Mouse (Mus musculus) lung, adult 2 months (tissue): ENCODE measurements around the gene Blnk. TPM values are rescaled to one million over a fixed set of nuclear protein-coding genes. Genes with fewer than 3 reads are reported as not detected.

Experiments used
- DNase-seq: peaks from one replicate; pipeline ENCODE4 v3.0.0; 2022
- H3K4me1 ChIP-seq: fragments of 200-500 bp; 2 replicates; pipeline ENCODE4 v1.6.1; 2011; ENCODE audit warnings: low read length; ENCODE audit not compliant: control insufficient read depth, insufficient read depth
- H3K4me3 ChIP-seq: fragments of 200-500 bp; replicated peaks from 2 replicates; pipeline ENCODE3; 2011; ENCODE audit warnings: low read depth, mild to moderate bottlenecking, control low read depth, low read length; ENCODE audit errors: extremely low read depth
- CTCF ChIP-seq: fragments of 200-500 bp; IDR thresholded peaks from 2 replicates; pipeline ENCODE4 v1.5.1; 2011; ENCODE audit warnings: mild to moderate bottlenecking, low read length, control low read depth; ENCODE audit not compliant: insufficient read depth
- POLR2A ChIP-seq: fragments of 200-500 bp; IDR thresholded peaks from 2 replicates; pipeline ENCODE4 v1.6.1; 2011; ENCODE audit warnings: low read depth, mild to moderate bottlenecking, control low read depth, low read length, borderline replicate concordance; ENCODE audit errors: extremely low read depth
- WGBS: fragments of 180-500 bp; shearing (Covaris S2); methylation state at CpG from one replicate; pipeline ENCODE4 v1.1.7; 2018; 5-methylcytosine and 5-hydroxymethylcytosine counted together
- polyA plus RNA-seq: library from polyadenylated mRNA; depleted of rRNA; stranded (reverse); fragments of >200 nt; gene quantifications from 2 replicates; pipeline ENCODE4 v1.2.3, GENCODE M21; 2012

Blnk gene
- polyA plus RNA-seq, 1 experiment, result 5.7 TPM

DNA sequence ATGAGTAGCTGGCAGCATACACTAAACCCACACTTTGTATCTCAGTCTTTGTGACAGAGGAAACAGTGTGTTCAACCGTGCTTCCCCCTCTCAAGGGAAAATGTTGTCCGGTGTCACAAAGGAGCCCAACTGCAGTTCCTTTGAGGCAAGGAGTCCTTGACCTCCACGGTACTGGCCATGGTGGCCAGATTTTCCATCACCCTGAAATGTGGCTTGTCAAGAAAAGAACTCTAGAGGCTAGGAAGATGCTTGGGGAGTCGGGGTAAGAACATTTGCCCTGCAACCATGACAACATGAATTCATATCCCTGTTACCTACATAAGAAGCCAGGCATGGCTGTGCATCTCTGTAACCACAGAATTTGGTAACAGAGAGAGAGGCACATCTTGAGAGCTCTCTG lies 24.0 kb downstream of the Blnk start:
- WGBS, result 59% methylated on average over 4 of the region's 4 CpGs

DNA sequence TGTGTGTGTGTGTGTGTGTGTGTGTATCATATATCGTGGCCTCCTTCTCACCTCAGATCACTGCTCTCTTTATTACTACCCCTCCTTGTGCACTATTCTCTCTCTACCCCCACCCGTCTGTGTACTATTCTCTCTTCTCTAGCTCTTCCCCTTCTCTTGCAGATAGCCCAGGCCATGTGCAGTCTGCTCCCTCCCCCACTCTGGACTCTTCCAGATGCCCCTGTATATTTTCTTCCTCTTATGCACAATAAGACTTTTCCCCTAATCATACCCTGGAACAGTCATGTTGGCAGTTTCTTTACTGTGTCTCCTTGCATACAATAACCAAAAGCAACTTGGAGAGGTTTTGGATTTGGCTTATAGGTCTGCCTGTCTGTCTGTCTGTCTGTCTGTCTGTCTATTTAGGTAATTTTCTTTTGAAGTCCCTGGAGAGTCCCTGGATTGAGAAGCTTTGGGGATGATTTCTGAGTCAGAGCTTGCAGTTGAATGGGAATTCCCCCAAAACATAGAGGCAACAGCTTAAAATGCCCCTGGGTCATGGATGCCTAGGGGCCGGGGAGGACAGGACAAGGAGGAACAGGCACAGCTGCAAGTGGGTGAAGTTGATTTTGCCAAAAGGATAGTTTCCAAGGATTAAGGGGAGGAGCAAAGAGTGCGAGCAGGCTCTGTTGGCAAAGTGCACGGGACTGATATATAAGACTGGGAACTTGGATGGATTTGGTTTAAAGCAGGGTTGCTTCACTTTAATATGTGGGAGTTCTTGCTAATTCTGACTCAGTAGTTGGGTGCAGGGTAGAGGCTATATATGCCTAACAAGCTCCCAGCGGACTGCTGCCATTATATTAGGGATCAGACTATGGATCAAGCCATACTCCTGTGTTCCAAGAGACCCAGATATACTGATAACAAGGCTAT lies 29.1 kb downstream of the Blnk start:
- 71% methylated on average over 6 of the region's 6 CpGs for WGBS
- DNase-seq, result no peak
- no peak overlapping the region for H3K4me3 ChIP-seq
- H3K4me1 ChIP-seq, result no peaks in the 10 kb centered on the region
- TF ChIP-seq CTCF, result no peak
- TF ChIP-seq POLR2A, result no peak

More for the DNA sequence above, 24.0 kb downstream of the Blnk start:
- TF ChIP-seq POLR2A (no peak), CTCF (no peak)
- DNase-seq, result no peak
- no peaks in the 10 kb centered on the region for H3K4me1 ChIP-seq
- no peak overlapping the region for H3K4me3 ChIP-seq

GRCm38 (mm10) chr19:40964367-40964891 lies 29.9 kb downstream of the Blnk start:
- no peak for DNase-seq
- TF ChIP-seq POLR2A, result no peak
- no peak for TF ChIP-seq CTCF
- 64% methylated on average over 3 of the region's 3 CpGs for WGBS
- Histone ChIP-seq H3K4me3 (no peak overlapping the region), H3K4me1 (no peaks in the 10 kb centered on the region)

DNA sequence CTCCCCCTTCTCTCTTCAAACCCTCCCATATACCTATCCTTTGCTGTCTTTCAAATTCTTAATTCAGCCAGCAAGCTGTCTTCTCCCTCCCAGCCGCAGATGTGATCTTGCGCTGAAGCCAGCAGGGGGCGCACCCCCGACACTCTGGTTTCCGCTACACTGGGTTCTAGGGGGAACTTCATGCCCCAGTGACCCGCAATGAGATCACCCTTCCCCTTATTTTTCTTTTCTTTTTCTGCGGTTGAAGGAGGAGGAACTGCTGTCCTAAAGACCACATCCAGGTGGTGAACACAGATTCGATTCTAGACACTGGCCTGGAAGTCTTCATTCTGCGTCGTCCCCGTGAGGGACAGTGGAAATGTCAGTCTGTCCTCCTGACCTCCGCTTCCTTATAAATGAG lies 31.3 kb downstream of the Blnk start:
- TF ChIP-seq POLR2A, result no peak
- TF ChIP-seq CTCF, result peak; percentile 53

GRCm38 (mm10) chr19:40958981-40959380 lies 35.4 kb downstream of the Blnk start:
- Histone ChIP-seq H3K4me1 (no peaks in the 10 kb centered on the region), H3K4me3 (no peak overlapping the region)
- 60% methylated on average over 1 of the region's 1 CpGs for WGBS
- TF ChIP-seq POLR2A, result no peak
- no peak for TF ChIP-seq CTCF
- DNase-seq, result no peak

More for the DNA sequence above, 31.3 kb downstream of the Blnk start:
- DNase-seq, result peak; percentile 42
- 47% methylated on average over 12 of the region's 12 CpGs for WGBS
- no peaks in the 10 kb centered on the region for H3K4me1 ChIP-seq
- H3K4me3 ChIP-seq, result no peak overlapping the region

DNA sequence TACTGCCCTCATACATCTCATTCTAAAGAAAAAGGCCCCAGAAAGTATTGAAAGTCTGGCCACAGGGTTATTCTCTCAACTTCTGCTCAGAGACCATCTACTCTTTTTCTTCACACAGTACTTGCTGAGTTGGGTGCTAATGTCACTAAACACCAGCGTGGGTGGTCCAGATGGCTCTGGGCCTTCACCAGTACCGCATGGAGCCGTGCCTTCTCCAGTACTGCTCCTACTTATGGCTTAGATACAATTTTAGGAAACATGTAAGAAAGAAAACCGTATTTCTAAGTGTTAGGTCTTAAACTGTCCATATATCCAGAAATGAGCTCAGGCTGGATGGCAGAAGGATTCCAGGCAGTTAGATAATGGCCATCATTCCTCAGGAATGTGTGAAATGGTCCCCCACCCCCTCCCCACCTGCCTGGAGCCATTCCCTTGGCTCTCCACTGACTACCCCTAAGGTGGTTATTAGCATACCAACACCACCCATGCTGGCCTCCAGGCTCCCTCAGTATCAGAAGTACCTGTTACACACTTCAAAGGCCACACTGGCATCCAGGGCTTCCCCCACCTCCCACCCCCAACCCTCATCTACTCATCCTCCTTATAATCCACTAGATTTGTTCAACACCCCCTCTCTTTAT lies 47.3 kb downstream of the Blnk start:
- WGBS, result 80% methylated on average over 4 of the region's 4 CpGs
- H3K4me3 ChIP-seq, result no peak overlapping the region
- H3K4me1 ChIP-seq, result no peaks in the 10 kb centered on the region
- DNase-seq, result no peak
- TF ChIP-seq POLR2A (no peak), CTCF (no peak)

GRCm38 (mm10) chr19:40943552-40943951 lies 50.8 kb downstream of the Blnk start:
- no peaks in the 10 kb centered on the region for H3K4me1 ChIP-seq
- H3K4me3 ChIP-seq, result no peak overlapping the region
- DNase-seq, result no peak
- WGBS, result 78% methylated on average over 7 of the region's 7 CpGs
- TF ChIP-seq POLR2A, result no peak

DNA sequence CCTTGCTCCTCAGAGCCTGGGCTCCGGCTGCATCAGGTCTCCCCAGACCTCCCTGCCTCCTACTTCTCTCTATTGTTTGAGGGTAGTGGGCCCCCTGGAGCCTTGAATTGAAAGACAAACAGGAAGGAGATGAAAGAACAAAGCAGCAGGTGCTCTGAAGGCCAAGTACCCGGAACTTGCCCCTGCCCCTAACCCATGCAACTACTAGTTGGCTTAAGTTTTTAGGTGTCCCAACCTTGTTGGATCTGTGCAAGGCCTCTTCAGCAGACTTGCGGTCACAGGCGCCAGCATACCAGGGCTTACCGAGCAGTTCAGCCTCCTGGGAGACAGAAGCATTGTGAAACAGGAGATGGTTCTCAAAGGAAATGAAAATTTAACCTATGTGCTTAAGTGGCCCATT lies 58.3 kb downstream of the Blnk start:
- no peak for DNase-seq

GRCm38 (mm10) chr19:40935376-40935775 lies 59.0 kb downstream of the Blnk start:
- no peak for DNase-seq
- Histone ChIP-seq H3K4me1 (no peaks in the 10 kb centered on the region), H3K4me3 (no peak overlapping the region)
- TF ChIP-seq POLR2A, result no peak
- no peak for TF ChIP-seq CTCF
- 58% methylated on average over 8 of the region's 8 CpGs for WGBS

More for the DNA sequence above, 58.3 kb downstream of the Blnk start:
- Histone ChIP-seq H3K4me1 (no peaks in the 10 kb centered on the region), H3K4me3 (no peak overlapping the region)
- WGBS, result 46% methylated on average over 5 of the region's 5 CpGs
- TF ChIP-seq POLR2A (no peak), CTCF (no peak)
